Mouse (Mus musculus): ENCODE results near the gene Serpinb9b. TPM values are rescaled to one million over a fixed set of nuclear protein-coding genes. Genes with fewer than 3 reads are reported as not detected.

Gene Serpinb9b
- polyA plus RNA-seq, 1 experiment from 2014 or later = not detected

Other genes starting within 250 kb of the Serpinb9b start
- 0.76 and 1.1 TPM in 2 replicates for gene Mylk4, start 243.5 kb upstream of the Serpinb9b start, polyA plus RNA-seq (2014; fragmentation: Nextera tagmentation; extraction: Ambion mirVana)
- gene Wrnip1, start 225.4 kb upstream of the Serpinb9b start, polyA plus RNA-seq (2014; fragmentation: Nextera tagmentation; extraction: Ambion mirVana) = 17.5 and 19.7 TPM in 2 replicates
- gene D930007J09Rik, start 224.6 kb upstream of the Serpinb9b start, polyA plus RNA-seq (2014; fragmentation: Nextera tagmentation; extraction: Ambion mirVana) = not detected in 2 replicates
- 1.5 and 2.5 TPM in 2 replicates for gene Serpinb1a, start 176.2 kb upstream of the Serpinb9b start, polyA plus RNA-seq (2014; fragmentation: Nextera tagmentation; extraction: Ambion mirVana)
- not detected in 2 replicates for gene Serpinb1c, start 129.2 kb upstream of the Serpinb9b start, polyA plus RNA-seq (2014; fragmentation: Nextera tagmentation; extraction: Ambion mirVana)
- gene Serpinb6b, start 62.2 kb upstream of the Serpinb9b start, polyA plus RNA-seq (2014; fragmentation: Nextera tagmentation; extraction: Ambion mirVana) = 0.32 and 0.54 TPM in 2 replicates
- gene Serpinb9, start 24.2 kb upstream of the Serpinb9b start, polyA plus RNA-seq (2014; fragmentation: Nextera tagmentation; extraction: Ambion mirVana) = 0.72 and 1.4 TPM in 2 replicates
- gene Serpinb1b, start 51.2 kb downstream of the Serpinb9b start, polyA plus RNA-seq (2014; fragmentation: Nextera tagmentation; extraction: Ambion mirVana) = not detected in 2 replicates
- gene Serpinb9c, start 132.3 kb downstream of the Serpinb9b start, polyA plus RNA-seq (2014; fragmentation: Nextera tagmentation; extraction: Ambion mirVana) = not detected in 2 replicates
- not detected in 2 replicates for gene Serpinb9d, start 165.5 kb downstream of the Serpinb9b start, polyA plus RNA-seq (2014; fragmentation: Nextera tagmentation; extraction: Ambion mirVana)
- not detected in 2 replicates for gene Serpinb9e, start 222.2 kb downstream of the Serpinb9b start, polyA plus RNA-seq (2014; fragmentation: Nextera tagmentation; extraction: Ambion mirVana)